Mouse (Mus musculus) limb, embryonic 14.5 days (tissue): ENCODE data around the gene Tob2. TPM values are rescaled to one million over a fixed set of nuclear protein-coding genes. Genes with fewer than 3 reads are reported as not detected.
A peak's percentile ranks its signal among the peaks of the same experiment; 100 is the strongest.

Experiments
- ATAC-seq: fragments of 200-750 bp; cut with Nextera tagmentation; 2 replicates; pipeline ENCODE4 v1.8.0; 2017; ENCODE audit warnings: low read depth, moderate number of reproducible peaks, moderate TSS enrichment; ENCODE audit not compliant: low FRiP score
- DNase-seq: peaks from one replicate; pipeline ENCODE4 v3.0.0-alpha.2; 2015; ENCODE audit warnings: low spot score
- H3K27ac ChIP-seq: fragments of 300-500 bp; sonication (generic); replicated peaks from 2 replicates; pipeline ENCODE4 v1.5.1; 2014; ENCODE audit warnings: low read depth, mild to moderate bottlenecking, low read length, moderate library complexity, mixed read lengths
- H3K27me3 ChIP-seq: fragments of 300-500 bp; sonication (generic); 2 replicates; pipeline ENCODE4 v1.6.1; 2014; ENCODE audit warnings: low read length, mixed read lengths; ENCODE audit not compliant: control insufficient read depth, insufficient read depth
- H3K36me3 ChIP-seq: fragments of 300-500 bp; sonication (generic); 2 replicates; pipeline ENCODE4 v1.6.1; 2014; ENCODE audit warnings: mild to moderate bottlenecking, low read length, moderate library complexity, mixed read lengths; ENCODE audit not compliant: control insufficient read depth, insufficient read depth
- H3K4me1 ChIP-seq: fragments of 300-500 bp; sonication (generic); 2 replicates; pipeline ENCODE4 v1.6.1; 2014; ENCODE audit warnings: antibody characterized with exemption, low read length, mixed read lengths; ENCODE audit not compliant: control insufficient read depth, insufficient read depth
- H3K4me2 ChIP-seq: fragments of 300-500 bp; sonication (generic); replicated peaks from 2 replicates; pipeline ENCODE4 v1.6.1; 2014; ENCODE audit warnings: low read depth, mild to moderate bottlenecking, low read length, moderate library complexity; ENCODE audit not compliant: severe bottlenecking
- H3K4me3 ChIP-seq: fragments of 300-500 bp; sonication (generic); replicated peaks from 2 replicates; pipeline ENCODE4 v1.5.1; 2014; ENCODE audit warnings: low read length
- H3K9ac ChIP-seq: fragments of 300-500 bp; sonication (generic); 2 replicates; pipeline ENCODE4 v1.6.1; 2014; ENCODE audit warnings: mild to moderate bottlenecking, low read depth, low read length, moderate library complexity; ENCODE audit not compliant: severe bottlenecking
- H3K9me3 ChIP-seq: fragments of 300-500 bp; sonication (generic); 2 replicates; pipeline ENCODE4 v1.6.1; 2016; ENCODE audit warnings: low read length; ENCODE audit not compliant: control insufficient read depth
- POLR2A ChIP-seq: fragments of 200-500 bp; IDR thresholded peaks from 2 replicates; pipeline ENCODE4 v1.8.0; 2012; ENCODE audit warnings: inconsistent platforms, mild to moderate bottlenecking, moderate library complexity, borderline replicate concordance; ENCODE audit not compliant: insufficient read depth, insufficient read length; ENCODE audit errors: extremely low read depth
- WGBS: fragments of 180-500 bp; shearing (Covaris S2); extraction: QIAGEN DNeasy Blood & Tissue Kit; methylation state at CpG from one replicate; pipeline ENCODE4 v1.1.7; 2014; 5-methylcytosine and 5-hydroxymethylcytosine counted together
- polyA plus RNA-seq, 2 experiments: library from polyadenylated mRNA; depleted of rRNA in 1 of 2; stranded (reverse) in 1 of 2; unstranded in 1 of 2; fragments of >200 nt; fragmentation: Nextera tagmentation in 1 of 2; extraction: Ambion mirVana in 1 of 2; gene quantifications; 2 replicates each; pipeline versions ENCODE4 v1.2.1 to v1.2.3; 2012 to 2014

The Tob2 gene
- polyA plus RNA-seq, 2 experiments = 23.4 to 28.1 TPM

DNA sequence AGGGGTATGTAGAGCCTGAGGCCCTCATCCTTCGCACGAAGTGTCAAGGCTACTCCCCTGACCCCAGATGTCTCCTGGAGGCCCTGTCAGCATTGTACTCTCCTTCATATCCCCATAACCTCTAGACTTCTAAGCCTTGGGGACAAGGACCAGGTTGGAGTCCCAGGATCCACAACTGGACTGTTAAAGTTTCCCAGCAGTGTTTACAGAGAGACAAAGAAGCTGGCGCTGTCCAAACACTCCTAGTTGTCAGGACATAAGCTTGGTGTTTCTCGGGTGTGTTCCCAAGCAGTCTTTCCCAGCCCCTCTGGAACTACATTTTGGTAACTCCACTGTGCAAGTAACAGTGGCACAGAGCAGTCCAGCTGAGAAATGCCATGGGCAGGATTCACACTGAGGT lies 25.1 kb downstream of the Tob2 start:
- WGBS = 66% methylated on average over 4 of the region's 4 CpGs
- H3K9me3 ChIP-seq = no peaks in the 10 kb centered on the region
- no peak overlapping the region for H3K9ac ChIP-seq
- H3K4me3 ChIP-seq = no peak overlapping the region
- DNase-seq (no peak), ATAC-seq (no peak)
- H3K4me2 ChIP-seq = no peak overlapping the region
- H3K36me3 ChIP-seq = no peaks in the 10 kb centered on the region
- no peaks in the 10 kb centered on the region for H3K27me3 ChIP-seq
- no peak overlapping the region for H3K27ac ChIP-seq
- peaks cover 16% of the 10 kb centered on the region for H3K4me1 ChIP-seq
- no peak for TF ChIP-seq POLR2A

DNA sequence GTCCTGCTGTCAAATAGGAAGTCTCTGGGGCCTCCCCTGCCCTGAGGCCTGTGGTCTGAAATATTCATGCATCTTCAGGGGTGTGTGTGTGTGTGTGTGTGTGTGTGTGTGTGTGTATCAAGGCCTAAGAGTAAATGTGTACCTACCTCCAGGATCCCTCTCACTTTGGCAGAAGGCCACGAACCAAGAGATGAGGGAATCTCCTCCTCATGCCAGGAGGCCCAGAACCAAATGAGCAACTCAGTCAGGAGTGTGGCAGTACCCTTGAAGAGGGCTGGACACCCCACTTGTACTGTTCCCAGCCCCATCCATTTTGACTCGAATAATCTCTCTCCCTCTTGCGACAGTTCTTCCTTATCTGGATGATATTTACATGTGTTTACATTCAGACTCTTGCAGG lies 26.4 kb downstream of the Tob2 start:
- Histone ChIP-seq H3K27ac (no peak overlapping the region), H3K9me3 (no peaks in the 10 kb centered on the region), H3K9ac (no peak overlapping the region), H3K4me1 (peaks cover 16% of the 10 kb centered on the region), H3K36me3 (peaks cover 7% of the 10 kb centered on the region; the same call in 1 of the 2 replicates), H3K4me2 (no peak overlapping the region), H3K4me3 (no peak overlapping the region), H3K27me3 (no peaks in the 10 kb centered on the region)
- WGBS = 87% methylated on average over 3 of the region's 3 CpGs
- DNase-seq (no peak), ATAC-seq (no peak)
- TF ChIP-seq POLR2A = no peak

DNA sequence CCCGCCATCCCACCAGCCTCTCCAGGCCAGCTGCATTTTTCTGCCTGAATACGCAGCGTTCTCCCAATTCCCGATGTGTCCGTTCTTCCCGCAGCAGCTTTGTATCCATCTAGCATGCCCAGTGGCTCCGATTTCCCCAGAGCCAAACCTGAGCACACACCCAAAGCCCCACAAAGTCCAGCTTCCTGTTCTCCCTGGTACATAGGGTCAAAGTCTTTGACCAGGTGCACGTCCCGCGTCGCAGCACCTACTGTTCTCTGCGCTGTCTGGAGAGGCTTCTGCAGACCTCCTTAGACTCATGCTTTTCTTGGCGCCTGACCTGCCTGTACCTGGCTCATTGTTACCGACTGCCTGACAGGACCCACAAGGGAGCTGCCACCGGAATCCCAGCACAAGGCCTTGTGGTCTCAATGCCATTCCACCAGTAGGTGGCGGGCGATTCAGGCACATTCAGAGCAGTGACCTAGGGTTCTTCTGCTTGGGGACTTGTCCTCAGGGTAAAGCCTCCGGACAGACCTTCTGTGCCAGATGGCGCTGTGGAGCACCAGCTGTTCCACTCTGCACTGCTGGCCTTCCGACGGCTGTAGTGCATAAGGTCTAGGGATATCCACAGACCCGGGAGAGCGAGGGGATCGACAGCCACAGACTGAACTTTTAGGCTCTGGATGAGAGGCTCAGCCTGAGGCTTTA lies 27.3 kb downstream of the Tob2 start:
- Histone ChIP-seq H3K36me3 (peaks cover 8% of the 10 kb centered on the region; the same call in 1 of the 2 replicates), H3K27ac (no peak overlapping the region)
- ATAC-seq = peak; percentile 80

DNA sequence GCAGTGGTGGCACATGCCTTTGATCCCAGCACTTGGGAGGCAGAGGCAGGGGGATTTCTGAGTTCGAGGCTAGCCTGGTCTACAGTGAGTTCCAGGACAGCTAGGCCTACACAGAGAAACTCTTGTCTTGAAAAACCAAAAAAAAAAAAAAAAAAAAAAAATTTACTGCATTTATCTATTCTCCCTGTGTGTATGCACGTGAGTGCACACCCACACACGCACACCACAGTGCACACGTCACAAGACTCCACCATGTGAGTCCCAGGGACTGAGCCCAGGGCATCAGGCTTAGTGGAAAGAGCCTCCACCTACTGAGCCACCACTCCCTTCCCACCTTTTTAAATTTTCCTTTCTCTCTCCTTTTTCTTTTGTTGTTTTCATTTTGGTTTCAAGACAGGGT lies 28.1 kb downstream of the Tob2 start:
- no peaks in the 10 kb centered on the region for H3K9me3 ChIP-seq
- no peak for ATAC-seq
- no peak overlapping the region for H3K9ac ChIP-seq
- peaks cover 15% of the 10 kb centered on the region for H3K36me3 ChIP-seq
- H3K4me1 ChIP-seq = 0 out of 2 replicates have a peak, but pooled peaks cover under 1% of the 10 kb centered on the region
- no peak overlapping the region for H3K27ac ChIP-seq
- DNase-seq = no peak
- no peak for TF ChIP-seq POLR2A
- H3K4me2 ChIP-seq = no peak overlapping the region
- H3K27me3 ChIP-seq = no peaks in the 10 kb centered on the region
- no peak overlapping the region for H3K4me3 ChIP-seq
- WGBS = 96% methylated on average over 4 of the region's 4 CpGs

More for the DNA sequence above, 27.3 kb downstream of the Tob2 start:
- no peak for TF ChIP-seq POLR2A
- Histone ChIP-seq H3K4me1 (peaks cover 8% of the 10 kb centered on the region), H3K9ac (no peak overlapping the region), H3K4me2 (peak overlapping the region; percentile 23; the same call in 1 of the 2 replicates), H3K9me3 (no peaks in the 10 kb centered on the region), H3K27me3 (no peaks in the 10 kb centered on the region), H3K4me3 (no peak overlapping the region)
- WGBS = 19% methylated on average over 24 of the region's 24 CpGs
- peak; percentile 90 for DNase-seq

DNA sequence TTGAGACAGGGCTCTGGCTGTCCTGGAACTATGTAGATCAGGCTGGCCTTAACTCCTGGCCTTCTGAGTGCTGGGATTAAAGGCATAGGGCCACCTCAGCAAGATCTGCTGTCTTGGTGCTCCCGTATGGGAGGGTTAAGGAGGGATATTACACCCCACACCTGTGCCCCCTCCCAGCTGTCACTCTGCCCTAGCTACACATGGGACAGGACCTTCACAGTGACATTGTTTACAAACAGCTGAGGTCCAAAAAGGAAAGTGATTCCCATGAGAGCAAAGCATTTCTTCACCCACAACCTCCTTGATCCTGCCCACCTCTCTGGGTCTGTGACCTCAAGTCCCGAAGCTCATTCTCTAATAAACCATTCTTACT lies 29.4 kb downstream of the Tob2 start:
- 63% methylated on average over 2 of the region's 2 CpGs for WGBS
- Histone ChIP-seq H3K4me2 (no peak overlapping the region), H3K4me3 (no peak overlapping the region)

More for the DNA sequence above, 29.4 kb downstream of the Tob2 start:
- Histone ChIP-seq H3K27ac (no peak overlapping the region), H3K4me1 (no peaks in the 10 kb centered on the region), H3K9ac (no peak overlapping the region), H3K27me3 (no peaks in the 10 kb centered on the region), H3K36me3 (peaks cover 29% of the 10 kb centered on the region), H3K9me3 (no peaks in the 10 kb centered on the region)
- no peak for TF ChIP-seq POLR2A
- DNase-seq (no peak), ATAC-seq (no peak)
